Mouse (Mus musculus) bone marrow, adult 2 months (tissue): ENCODE measurements at regions not wholly inside any gene's neighbourhood (a gene's known extent, or its start where the extent isn't known, plus 50 kb on each side); places are given as distances from the start of the nearest gene placed in this dataset.

Experiments
- H3K27ac ChIP-seq: fragments of 200-500 bp; 2 replicates; pipeline ENCODE4 v1.5.1; 2012; ENCODE audit warnings: low read depth, mild to moderate bottlenecking, control low read depth, inconsistent platforms, low read length; ENCODE audit not compliant: control insufficient read depth, poor library complexity, insufficient read depth
- H3K4me1 ChIP-seq: fragments of 200-500 bp; 2 replicates; pipeline ENCODE4 v1.6.1; 2011; ENCODE audit warnings: low read length; ENCODE audit not compliant: control insufficient read depth, insufficient read depth
- H3K4me3 ChIP-seq: fragments of 200-500 bp; replicated peaks from 2 replicates; pipeline ENCODE3; 2011; ENCODE audit warnings: mild to moderate bottlenecking, low read depth, low read length, control low read depth; ENCODE audit not compliant: control insufficient read depth
- CTCF ChIP-seq: fragments of 200-500 bp; IDR thresholded peaks from 2 replicates; pipeline ENCODE4 v1.5.1; 2011; ENCODE audit warnings: low read length, control low read depth; ENCODE audit not compliant: control insufficient read depth, insufficient read depth
- POLR2A ChIP-seq: fragments of 200-500 bp; IDR thresholded peaks from 2 replicates; pipeline ENCODE4 v1.6.1; 2011; ENCODE audit warnings: low read depth, mild to moderate bottlenecking, control low read depth, low read length, borderline replicate concordance; ENCODE audit not compliant: control insufficient read depth
- WGBS: fragments of 180-500 bp; shearing (Covaris S2); methylation state at CpG from one replicate; pipeline ENCODE4 v1.1.7; 2018; 5-methylcytosine and 5-hydroxymethylcytosine counted together

DNA sequence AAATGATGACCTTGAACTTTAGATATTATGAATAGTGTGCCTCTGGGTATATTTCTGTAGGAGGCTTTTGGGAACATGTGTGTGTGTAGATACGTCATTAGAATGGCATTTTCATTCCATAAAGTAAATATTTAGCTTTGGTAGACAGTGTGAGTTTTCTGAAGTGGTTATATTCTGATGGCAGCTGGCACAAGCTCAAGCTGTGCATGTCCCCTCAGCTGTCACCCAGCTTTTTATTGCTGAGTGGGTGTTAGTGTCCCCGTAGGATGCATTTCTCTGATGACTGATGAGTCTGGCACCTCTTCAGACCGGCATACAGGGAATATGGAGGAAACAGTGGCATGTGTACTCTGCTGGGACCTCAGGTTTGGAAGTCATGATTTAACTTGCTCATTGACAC lies 96.7 kb downstream of the Bod1 start:
- Histone ChIP-seq H3K27ac (no peak overlapping the region), H3K4me1 (no peaks in the 10 kb centered on the region), H3K4me3 (no peak overlapping the region)
- WGBS: 73% methylated on average over 3 of the region's 3 CpGs
- TF ChIP-seq POLR2A (no peak), CTCF (no peak)

DNA sequence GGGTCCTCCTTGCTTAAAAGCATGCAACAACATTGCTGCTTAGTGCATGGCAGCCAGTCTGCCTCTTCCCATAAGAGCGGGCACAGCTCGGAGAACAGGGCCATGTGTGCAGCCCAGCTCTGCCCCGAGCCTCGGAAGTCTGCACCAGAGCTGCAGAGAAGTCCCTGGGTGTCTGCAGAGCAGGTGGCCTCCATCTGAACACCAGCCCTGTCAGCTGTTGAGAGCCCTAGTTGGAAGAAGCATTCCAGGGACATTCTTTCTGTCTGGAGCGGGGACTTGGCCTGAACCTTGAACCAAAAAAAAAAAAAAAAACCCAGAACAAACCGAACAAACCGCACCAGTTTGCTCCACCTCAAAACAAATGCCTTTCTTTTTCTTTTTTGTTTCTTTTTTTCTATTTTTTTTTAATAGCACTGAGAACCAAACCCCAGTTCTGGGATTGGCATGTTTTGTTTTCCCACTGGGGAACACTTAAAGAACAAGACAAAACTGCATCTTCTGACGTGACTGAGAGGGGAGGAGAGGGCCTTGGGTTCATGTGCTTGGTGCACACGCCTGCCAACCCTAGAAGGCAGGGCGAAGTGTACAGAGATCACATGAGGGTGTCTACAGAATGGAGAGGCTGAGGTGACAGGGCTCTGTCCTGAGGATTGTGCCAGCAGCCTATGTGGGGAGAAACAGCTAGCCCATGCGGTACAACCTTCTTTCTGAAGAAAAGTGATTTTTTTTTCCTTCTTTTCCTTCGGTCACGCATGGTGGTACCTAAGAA lies 106.8 kb downstream of the Bod1 start:
- H3K27ac ChIP-seq: no peak overlapping the region; the same call in 1 of the 2 replicates
- TF ChIP-seq CTCF (no peak), POLR2A (no peak)
- no peaks in the 10 kb centered on the region for H3K4me1 ChIP-seq
- WGBS: 79% methylated on average over 13 of the region's 13 CpGs
- no peak overlapping the region for H3K4me3 ChIP-seq

- 37% methylated on average over 10 of the region's 10 CpGs for WGBS
- Histone ChIP-seq H3K4me1 (no peaks in the 10 kb centered on the region), H3K27ac (no peak overlapping the region), H3K4me3 (no peak overlapping the region)
- TF ChIP-seq CTCF (no peak), POLR2A (no peak)
Observed at GRCm38 (mm10) chr11:31563826-31564741, 107.6 kb downstream of the Bod1 start.

DNA sequence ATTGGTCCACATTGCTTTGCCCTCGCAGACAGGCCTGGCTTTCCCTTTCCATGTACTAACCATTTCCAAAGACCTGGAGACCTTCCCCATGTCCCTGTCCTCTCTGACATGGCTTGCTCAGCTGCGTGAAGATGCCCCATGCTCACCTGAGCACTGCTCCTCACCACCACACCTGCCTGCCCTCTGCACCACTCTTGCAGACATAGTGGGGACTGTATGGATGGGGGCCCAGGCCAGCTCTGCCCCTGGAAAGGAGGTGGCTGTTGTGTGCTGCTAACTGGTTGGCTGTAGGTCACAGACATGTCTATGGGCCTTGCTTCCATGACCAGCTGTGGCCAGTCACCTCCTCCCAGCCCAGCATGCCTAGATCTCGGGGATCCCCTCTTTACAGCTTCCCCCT lies 108.7 kb downstream of the Bod1 start:
- Histone ChIP-seq H3K4me3 (no peak overlapping the region), H3K4me1 (no peaks in the 10 kb centered on the region), H3K27ac (no peak overlapping the region)
- 63% methylated on average over 3 of the region's 3 CpGs for WGBS
- TF ChIP-seq POLR2A (no peak), CTCF (no peak)

DNA sequence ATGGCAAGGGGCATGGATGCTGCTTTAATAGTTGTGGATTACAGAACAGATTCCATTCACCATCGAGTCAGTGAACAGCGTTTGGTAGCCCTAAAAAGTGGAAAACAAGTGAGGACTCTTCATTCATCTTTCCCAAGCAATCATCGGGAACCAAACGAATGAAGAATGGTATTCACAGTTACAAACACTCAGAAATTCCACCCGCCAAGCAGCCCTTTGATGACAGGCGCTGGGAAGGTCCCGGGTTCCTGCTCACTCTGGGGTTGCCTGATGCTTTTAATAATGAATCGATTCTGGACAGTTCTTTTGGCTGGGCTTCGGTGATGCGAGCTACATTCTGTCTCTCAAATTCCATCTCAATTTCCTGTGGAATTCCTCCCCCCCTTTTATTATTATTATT lies 110.9 kb downstream of the Bod1 start:
- TF ChIP-seq CTCF (no peak), POLR2A (no peak)
- H3K4me3 ChIP-seq: no peak overlapping the region
- 73% methylated on average over 10 of the region's 10 CpGs for WGBS
- no peaks in the 10 kb centered on the region for H3K4me1 ChIP-seq
- no peak overlapping the region for H3K27ac ChIP-seq

DNA sequence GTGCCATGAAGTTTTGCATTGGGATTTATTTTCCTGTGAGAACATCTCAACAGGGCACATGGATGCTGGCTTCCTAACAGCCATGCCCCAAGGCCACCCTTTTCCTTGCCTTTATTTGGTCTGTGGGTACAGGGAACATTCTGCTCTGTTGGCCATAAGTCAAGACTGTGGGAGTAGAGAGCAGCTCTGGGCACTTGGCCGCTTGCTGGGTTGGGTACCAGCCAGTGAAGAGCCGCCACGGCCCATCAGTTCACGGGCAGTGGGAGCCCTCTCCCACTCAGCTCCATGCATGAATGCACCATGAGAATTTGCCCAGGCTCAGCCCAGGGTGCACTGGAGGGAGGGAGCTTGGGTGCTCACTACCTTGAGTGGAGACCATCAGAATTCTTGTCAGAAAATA lies 116.6 kb downstream of the Bod1 start:
- no peak overlapping the region for H3K4me3 ChIP-seq
- WGBS: 84% methylated on average over 4 of the region's 4 CpGs
- TF ChIP-seq POLR2A: no peak
- no peak for TF ChIP-seq CTCF
- H3K27ac ChIP-seq: no peak overlapping the region
- no peaks in the 10 kb centered on the region for H3K4me1 ChIP-seq

- no peak overlapping the region for H3K27ac ChIP-seq
- WGBS: 70% methylated on average over 10 of the region's 10 CpGs
- no peak for TF ChIP-seq CTCF
- TF ChIP-seq POLR2A: no peak
- no peaks in the 10 kb centered on the region for H3K4me1 ChIP-seq
- H3K4me3 ChIP-seq: no peak overlapping the region
Observed at GRCm38 (mm10) chr11:31551614-31552271, 119.9 kb downstream of the Bod1 start.
